Mouse (Mus musculus) layer of hippocampus, postnatal 14 days (tissue): ENCODE results near the gene A930002H24Rik. TPM values are rescaled to one million over a fixed set of nuclear protein-coding genes. Genes with fewer than 3 reads are reported as not detected.

Experiments used
- DNase-seq, 2 experiments: peaks; one replicate each; pipeline ENCODE4 v3.0.0; 2021 to 2022; ENCODE audit warnings: low spot score in 2 of 2, mixed read lengths in 1 of 2
- total RNA-seq, 2 experiments: library from RNA; stranded (reverse); gene quantifications; 2 replicates each; pipeline ENCODE4 v1.2.3; 2021

The A930002H24Rik gene
- total RNA-seq, 2 experiments from 2014 or later, result not detected

DNA sequence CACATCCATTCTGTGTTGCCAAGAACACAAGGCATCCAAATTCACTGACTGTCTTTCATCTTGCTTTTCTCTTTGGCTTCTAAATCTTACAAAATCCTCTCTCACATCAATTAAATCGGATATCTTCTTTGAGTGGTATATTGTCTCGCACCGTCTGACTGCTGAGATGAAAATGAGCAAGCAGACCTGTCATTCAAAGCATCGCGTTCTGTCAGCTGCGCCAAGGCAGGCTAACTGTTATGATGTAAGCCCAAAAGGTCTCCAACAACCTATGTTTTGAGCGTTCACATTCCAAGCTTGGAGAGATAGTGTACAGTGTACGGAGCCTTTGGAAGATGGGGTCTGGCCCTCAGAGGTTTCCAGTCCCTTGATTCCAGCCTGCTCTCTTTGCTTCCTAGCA, 26.9 kb downstream of the A930002H24Rik start:
- no peak for DNase-seq

DNA sequence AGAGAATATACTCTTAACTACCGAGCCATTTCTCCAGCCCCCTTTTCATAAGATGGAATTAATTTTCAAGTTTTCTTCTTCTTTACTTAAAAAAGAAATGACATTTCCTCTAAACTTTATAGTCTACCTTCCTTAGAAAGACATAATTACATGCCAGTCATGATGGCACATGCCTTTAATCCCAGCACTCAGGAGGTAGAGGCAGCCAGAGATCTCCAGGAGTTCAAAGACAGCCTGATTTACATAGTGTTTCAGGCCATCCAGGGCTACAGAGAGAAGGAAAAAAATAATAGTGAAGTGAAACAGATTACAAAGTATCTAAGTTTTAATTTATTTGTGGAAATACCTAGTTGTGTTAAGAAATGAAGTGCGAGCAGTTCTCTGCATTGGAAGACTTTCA, 27.4 kb downstream of the A930002H24Rik start:
- DNase-seq, result no peak

- DNase-seq, result no peak
These were observed 32.0 kb downstream of the A930002H24Rik start for GRCm38 (mm10) chr17:63831550-63831949.

DNA sequence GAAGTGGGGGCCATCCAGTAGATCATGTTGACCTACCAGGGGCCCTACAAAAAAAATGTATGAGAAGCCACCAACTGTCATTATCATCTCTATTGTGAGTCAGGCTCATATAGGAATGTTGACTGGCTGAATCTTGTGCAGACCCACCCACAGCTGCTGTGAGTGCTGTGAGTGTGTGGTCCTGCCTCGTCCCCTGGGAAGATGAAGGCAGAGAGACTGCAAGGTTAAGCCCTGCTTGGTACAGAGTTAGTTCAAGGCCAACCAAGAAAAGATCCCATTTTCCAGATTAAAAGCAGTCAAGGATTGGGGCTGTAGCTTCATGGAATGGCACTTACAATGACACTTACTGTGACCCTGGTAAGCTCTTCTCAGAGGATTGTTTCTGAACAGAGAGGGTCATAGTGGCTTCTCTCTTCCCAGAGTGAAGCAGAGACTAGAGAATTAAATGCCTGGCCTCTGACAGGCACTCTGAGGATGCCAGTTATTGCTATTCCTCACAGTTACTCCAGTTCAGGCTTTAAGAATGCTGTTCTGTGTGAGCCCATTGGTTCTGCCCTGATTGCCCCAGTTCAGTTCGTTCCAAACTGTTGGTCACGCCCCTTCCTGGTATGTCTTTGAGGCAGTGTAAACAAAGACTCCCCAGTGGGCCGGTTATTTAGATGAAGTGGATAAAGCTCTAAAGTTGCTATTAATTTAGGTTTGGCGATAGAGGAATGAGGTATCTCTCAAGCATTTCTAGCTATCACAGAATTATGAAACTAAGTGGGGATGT, 34.8 kb downstream of the A930002H24Rik start:
- no peak for DNase-seq

DNA sequence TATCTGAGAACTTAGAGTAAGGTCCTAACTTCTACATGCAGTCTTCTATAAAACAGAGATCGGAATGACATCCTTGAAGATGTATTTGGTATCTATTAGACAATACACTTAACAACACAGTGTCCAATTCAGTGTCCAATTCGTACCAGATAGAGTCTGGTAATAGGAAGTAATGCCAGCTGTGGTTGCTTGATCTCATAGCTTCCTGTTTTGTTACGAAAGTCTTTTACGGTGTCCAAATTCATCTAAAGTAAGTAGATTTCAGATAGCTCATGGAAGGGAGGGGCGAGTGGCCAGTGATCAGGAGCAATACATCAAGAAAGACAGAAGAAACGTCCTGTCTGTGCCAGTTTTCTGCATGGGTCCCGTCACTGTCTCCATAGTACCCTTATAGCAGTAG, 36.8 kb downstream of the A930002H24Rik start:
- DNase-seq, result no peak

DNA sequence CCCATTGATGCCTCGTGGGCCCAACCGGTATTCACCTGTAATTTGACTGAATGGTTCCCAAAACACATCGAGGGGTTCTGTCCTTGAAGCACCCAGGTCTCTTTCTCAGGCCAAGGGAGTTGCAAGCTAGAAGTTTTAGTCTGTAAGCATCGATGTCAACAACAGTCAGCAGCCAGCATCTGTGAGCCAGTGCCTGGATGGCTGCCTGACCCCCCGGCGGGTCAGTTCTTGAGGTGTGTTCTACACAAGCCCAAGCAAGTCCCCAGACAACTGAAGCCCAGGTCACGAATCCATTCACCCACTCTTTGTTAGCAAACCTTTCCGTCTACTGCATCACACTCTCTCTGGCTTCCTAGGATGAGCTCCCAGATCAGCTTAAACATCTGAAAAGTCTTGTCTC, 37.4 kb downstream of the A930002H24Rik start:
- no peak for DNase-seq

DNA sequence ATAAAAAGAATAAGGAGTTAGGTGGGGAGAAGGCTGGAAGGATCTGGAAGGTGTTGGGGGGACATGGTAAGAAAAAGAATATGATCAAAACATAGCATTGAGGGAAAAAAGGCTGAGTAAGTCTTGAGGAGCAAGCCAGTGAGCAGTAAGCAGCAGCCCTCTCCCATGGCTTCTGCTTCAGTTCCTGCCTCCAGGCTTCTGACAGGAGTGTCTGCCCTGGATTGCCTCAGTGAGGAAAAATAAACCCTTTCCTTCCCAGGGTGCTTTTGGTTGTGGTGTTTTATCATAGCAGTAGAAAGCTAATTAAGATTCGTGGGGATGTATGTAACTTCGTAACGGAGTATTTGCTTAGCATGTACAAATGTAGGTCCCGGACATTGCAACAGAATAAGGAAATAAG, 39.5 kb downstream of the A930002H24Rik start:
- DNase-seq, result no peak

DNA sequence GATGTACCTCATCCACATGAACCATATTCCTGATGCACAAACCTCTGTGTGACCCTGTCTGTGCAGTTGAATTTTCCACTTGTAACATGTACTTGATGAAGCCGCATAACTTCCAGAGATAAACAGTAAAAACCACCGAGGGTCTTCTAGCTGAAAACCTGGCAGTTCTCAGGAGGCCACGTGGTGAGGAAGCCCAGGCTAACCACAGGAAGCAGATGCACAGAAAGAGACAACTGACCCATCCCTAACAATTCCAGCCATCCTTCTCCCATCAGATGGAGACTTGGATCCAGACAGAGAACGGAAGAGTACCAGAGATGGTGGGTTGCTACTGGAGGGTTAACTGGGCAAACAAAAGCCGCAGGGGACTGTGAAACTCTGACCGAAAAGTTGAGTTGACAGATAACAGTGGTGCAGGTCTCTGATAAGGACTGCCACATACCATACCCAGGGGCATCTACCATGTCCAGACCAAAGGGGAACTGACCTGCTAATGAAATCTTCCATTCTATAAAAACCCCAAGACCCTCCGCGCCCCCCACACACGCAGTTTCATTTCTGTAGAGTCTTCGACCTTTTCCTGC, 45.1 kb downstream of the A930002H24Rik start:
- no peak for DNase-seq

- no peak for DNase-seq
These were observed 50.0 kb downstream of the A930002H24Rik start for GRCm38 (mm10) chr17:63813552-63813951.

Other genes with a start within 250 kb of the A930002H24Rik start
- 10 to 100 TPM; 32.5 to 33.0 TPM for gene Fer, start 729 bp downstream of the A930002H24Rik start, total RNA-seq